Mouse (Mus musculus): Measurements from ENCODE around the gene Mrpl17. TPM values are rescaled to one million over a fixed set of nuclear protein-coding genes. Genes with fewer than 3 reads are reported as not detected.

Mrpl17 gene
- polyA plus RNA-seq, 1 experiment from 2014 or later = 340 TPM

- WGBS = 48% methylated on average over 2 of the region's 2 CpGs
- H3K27ac ChIP-seq = no peak overlapping the region
- ATAC-seq (ENCODE audit: borderline replicate concordance, extremely low read depth, low FRiP score, low TSS enrichment) = no peak
- H3K36me3 ChIP-seq = peaks cover 21% of the 10 kb centered on the region
- no peak overlapping the region for H3K9ac ChIP-seq
- H3K9me3 ChIP-seq = no peaks in the 10 kb centered on the region
- H3K4me3 ChIP-seq = no peak overlapping the region
- no peak overlapping the region for H3K4me2 ChIP-seq
- H3K27me3 ChIP-seq = no peaks in the 10 kb centered on the region
- H3K4me1 ChIP-seq = peaks cover 16% of the 10 kb centered on the region
Measured at GRCm38 (mm10) chr7:105806716-105807115, 4.2 kb downstream of the Mrpl17 start.

DNA sequence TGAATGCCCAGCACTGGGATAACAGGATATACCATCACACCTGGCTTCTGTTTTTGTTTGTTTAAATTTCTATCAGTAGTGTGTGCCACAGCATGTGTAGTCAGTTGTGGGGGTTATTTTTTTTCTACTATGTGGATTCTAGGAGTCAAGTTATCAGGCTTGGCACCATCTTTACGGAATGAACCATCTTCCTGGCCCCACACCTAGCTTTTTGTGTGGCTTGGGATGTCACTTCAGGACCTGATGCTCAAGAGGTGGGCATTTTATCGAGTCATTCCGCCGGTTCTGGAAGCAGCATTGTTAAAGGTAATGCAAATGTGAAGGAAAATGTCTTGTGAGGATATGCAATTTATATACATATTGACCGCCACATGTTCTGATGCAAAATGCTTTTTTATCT lies 4.8 kb downstream of the Mrpl17 start:
- WGBS = 79% methylated on average over 5 of the region's 5 CpGs

DNA sequence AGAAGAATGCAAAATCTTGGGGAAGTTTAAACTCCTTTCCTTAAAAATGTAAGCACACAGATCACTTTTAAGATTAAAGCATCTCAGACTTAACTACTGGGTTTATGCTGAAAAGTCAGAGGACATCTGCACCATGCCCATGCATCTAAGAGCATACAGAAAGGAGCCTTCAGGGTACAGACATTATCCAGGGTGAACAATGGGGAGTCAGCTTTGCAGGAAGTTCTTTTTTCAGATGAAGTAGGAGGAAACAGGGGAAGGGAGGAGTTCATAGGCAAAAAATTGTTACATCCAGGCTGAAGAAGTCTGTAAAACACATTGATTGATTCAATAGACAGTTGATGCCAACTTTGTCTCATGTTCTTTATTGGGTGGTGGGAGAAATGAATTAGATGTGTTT lies 7.5 kb downstream of the Mrpl17 start:
- H3K27ac ChIP-seq = no peak overlapping the region
- H3K9me3 ChIP-seq = no peaks in the 10 kb centered on the region
- H3K27me3 ChIP-seq = no peaks in the 10 kb centered on the region
- H3K9ac ChIP-seq = no peak overlapping the region
- no peak overlapping the region for H3K4me3 ChIP-seq
- peaks cover 8% of the 10 kb centered on the region for H3K36me3 ChIP-seq
- ATAC-seq (ENCODE audit: borderline replicate concordance, extremely low read depth, low FRiP score, low TSS enrichment) = no peak
- no peaks in the 10 kb centered on the region for H3K4me1 ChIP-seq
- H3K4me2 ChIP-seq = no peak overlapping the region

More for the DNA sequence above, 4.8 kb downstream of the Mrpl17 start:
- Histone ChIP-seq H3K9ac (no peak overlapping the region), H3K4me1 (peaks cover 16% of the 10 kb centered on the region), H3K27me3 (no peaks in the 10 kb centered on the region), H3K4me2 (no peak overlapping the region), H3K4me3 (no peak overlapping the region), H3K27ac (no peak overlapping the region), H3K36me3 (peaks cover 21% of the 10 kb centered on the region), H3K9me3 (no peaks in the 10 kb centered on the region)
- ATAC-seq (ENCODE audit: borderline replicate concordance, extremely low read depth, low FRiP score, low TSS enrichment) = no peak

DNA sequence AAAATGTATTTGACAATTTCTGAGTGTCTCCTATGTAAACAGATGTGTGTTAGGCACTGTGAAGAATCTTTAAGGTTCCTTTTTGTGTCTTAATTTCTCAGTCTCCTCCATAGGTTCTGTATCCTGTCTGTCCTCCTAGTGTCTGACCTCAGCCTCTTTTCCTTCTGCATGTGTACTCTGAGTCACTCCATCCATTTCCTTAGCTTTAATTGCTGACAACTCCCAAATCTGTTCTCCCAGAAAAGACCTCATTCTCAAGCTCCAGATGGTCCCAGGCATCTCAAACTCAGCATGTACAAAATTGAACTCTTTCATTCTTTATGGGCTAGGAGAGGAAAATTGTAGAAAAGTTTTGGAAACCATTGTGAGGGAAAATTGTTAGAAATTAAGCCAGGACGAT lies 8.1 kb downstream of the Mrpl17 start:
- H3K36me3 ChIP-seq = 0 out of 2 replicates have a peak, but pooled peaks cover 5% of the 10 kb centered on the region
- H3K4me1 ChIP-seq = no peaks in the 10 kb centered on the region
- 25% methylated on average over 1 of the region's 1 CpGs for WGBS
- no peaks in the 10 kb centered on the region for H3K27me3 ChIP-seq
- no peak overlapping the region for H3K4me3 ChIP-seq
- H3K9ac ChIP-seq = no peak overlapping the region
- H3K27ac ChIP-seq = no peak overlapping the region
- no peak for ATAC-seq (ENCODE audit: borderline replicate concordance, extremely low read depth, low FRiP score, low TSS enrichment)
- no peak overlapping the region for H3K4me2 ChIP-seq
- H3K9me3 ChIP-seq = no peaks in the 10 kb centered on the region

DNA sequence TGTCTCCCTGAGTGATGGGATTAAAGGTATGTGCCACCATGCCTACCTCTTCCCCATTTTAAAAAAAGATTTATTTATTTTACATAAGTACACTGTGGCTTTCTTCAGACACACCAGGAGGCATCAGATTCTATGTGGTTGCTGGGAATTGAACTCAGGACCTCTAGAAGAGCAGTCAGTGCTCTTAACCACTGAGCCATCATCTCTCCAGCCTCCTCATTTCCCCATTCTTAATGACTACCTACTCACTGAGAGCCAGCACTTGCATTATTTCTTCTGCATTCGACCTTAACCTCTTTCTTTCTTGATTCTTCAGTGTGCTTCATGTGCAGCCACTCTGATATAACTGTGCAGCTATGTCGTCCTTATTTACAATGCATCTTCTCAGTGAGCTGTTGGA lies 8.6 kb downstream of the Mrpl17 start:
- Histone ChIP-seq H3K4me2 (no peak overlapping the region), H3K36me3 (0 out of 2 replicates have a peak, but pooled peaks cover under 1% of the 10 kb centered on the region), H3K9me3 (no peaks in the 10 kb centered on the region), H3K27ac (no peak overlapping the region), H3K27me3 (no peaks in the 10 kb centered on the region), H3K4me3 (no peak overlapping the region), H3K9ac (no peak overlapping the region), H3K4me1 (no peaks in the 10 kb centered on the region)
- 29% methylated on average over 2 of the region's 2 CpGs for WGBS
- no peak for ATAC-seq (ENCODE audit: borderline replicate concordance, extremely low read depth, low FRiP score, low TSS enrichment)

DNA sequence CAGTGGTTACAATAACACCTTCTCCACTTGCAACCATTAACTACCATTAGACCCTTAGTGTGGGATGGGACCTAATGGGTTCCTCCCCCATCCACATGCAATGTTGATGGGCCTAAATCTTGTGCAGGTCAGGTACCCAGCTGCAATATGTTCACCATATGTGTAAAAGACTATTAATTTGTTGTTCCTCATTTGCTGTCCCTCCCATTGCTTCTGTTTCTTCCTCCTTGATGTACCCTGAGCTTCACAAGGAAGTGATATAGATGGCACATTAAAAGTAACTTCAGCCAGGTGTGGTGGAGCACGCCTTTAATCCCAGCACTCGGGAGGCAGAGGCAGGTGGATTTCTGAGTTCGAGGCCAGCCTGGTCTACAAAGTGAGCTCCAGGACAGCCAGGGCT lies 13.9 kb downstream of the Mrpl17 start:
- ATAC-seq (ENCODE audit: borderline replicate concordance, extremely low read depth, low FRiP score, low TSS enrichment) = no peak
- 86% methylated on average over 3 of the region's 3 CpGs for WGBS
- Histone ChIP-seq H3K27ac (no peak overlapping the region), H3K36me3 (no peaks in the 10 kb centered on the region), H3K27me3 (no peaks in the 10 kb centered on the region), H3K4me3 (no peak overlapping the region), H3K9me3 (no peaks in the 10 kb centered on the region), H3K4me1 (no peaks in the 10 kb centered on the region), H3K4me2 (no peak overlapping the region), H3K9ac (no peak overlapping the region)

GRCm38 (mm10) chr7:105795759-105796366 lies 15.0 kb downstream of the Mrpl17 start:
- H3K9me3 ChIP-seq = no peaks in the 10 kb centered on the region
- H3K4me1 ChIP-seq = no peaks in the 10 kb centered on the region
- ATAC-seq (ENCODE audit: borderline replicate concordance, extremely low read depth, low FRiP score, low TSS enrichment) = no peak
- H3K9ac ChIP-seq = no peak overlapping the region
- H3K4me2 ChIP-seq = no peak overlapping the region
- H3K36me3 ChIP-seq = no peaks in the 10 kb centered on the region
- WGBS = 21% methylated on average over 7 of the region's 7 CpGs
- H3K27ac ChIP-seq = no peak overlapping the region
- no peaks in the 10 kb centered on the region for H3K27me3 ChIP-seq
- no peak overlapping the region for H3K4me3 ChIP-seq

DNA sequence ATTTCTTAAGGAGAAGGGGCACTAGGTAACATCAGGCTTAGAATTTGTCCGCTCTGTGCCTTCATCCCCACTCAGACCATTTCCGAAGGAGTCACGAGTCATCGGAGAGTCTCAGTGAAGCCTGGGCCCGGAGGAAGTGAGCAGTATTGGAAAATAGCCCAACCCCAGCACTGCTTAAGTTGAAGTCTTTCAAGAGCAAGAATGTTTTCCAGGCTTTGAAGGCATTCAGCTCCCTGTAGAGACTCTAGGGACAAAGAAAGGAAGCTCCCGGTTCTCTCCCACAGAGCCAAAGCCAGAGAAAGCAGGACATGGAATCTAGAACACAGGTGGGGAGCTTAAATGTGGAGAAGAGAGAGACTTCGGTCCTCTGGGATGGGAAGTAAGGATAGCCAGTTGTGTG lies 17.2 kb downstream of the Mrpl17 start:
- Histone ChIP-seq H3K36me3 (no peaks in the 10 kb centered on the region), H3K9ac (no peak overlapping the region), H3K4me1 (no peaks in the 10 kb centered on the region), H3K9me3 (no peaks in the 10 kb centered on the region), H3K27me3 (no peaks in the 10 kb centered on the region), H3K4me3 (no peak overlapping the region), H3K27ac (no peak overlapping the region), H3K4me2 (no peak overlapping the region)
- 78% methylated on average over 7 of the region's 7 CpGs for WGBS
- no peak for ATAC-seq (ENCODE audit: borderline replicate concordance, extremely low read depth, low FRiP score, low TSS enrichment)

- Histone ChIP-seq H3K27me3 (no peaks in the 10 kb centered on the region), H3K9me3 (no peaks in the 10 kb centered on the region), H3K4me2 (no peak overlapping the region), H3K9ac (no peak overlapping the region), H3K4me3 (no peak overlapping the region), H3K4me1 (peaks cover 11% of the 10 kb centered on the region), H3K27ac (no peak overlapping the region), H3K36me3 (no peaks in the 10 kb centered on the region)
- ATAC-seq (ENCODE audit: borderline replicate concordance, extremely low read depth, low FRiP score, low TSS enrichment) = no peak
- WGBS = 77% methylated on average over 1 of the region's 1 CpGs
Measured at GRCm38 (mm10) chr7:105791147-105791546, 19.8 kb downstream of the Mrpl17 start.

DNA sequence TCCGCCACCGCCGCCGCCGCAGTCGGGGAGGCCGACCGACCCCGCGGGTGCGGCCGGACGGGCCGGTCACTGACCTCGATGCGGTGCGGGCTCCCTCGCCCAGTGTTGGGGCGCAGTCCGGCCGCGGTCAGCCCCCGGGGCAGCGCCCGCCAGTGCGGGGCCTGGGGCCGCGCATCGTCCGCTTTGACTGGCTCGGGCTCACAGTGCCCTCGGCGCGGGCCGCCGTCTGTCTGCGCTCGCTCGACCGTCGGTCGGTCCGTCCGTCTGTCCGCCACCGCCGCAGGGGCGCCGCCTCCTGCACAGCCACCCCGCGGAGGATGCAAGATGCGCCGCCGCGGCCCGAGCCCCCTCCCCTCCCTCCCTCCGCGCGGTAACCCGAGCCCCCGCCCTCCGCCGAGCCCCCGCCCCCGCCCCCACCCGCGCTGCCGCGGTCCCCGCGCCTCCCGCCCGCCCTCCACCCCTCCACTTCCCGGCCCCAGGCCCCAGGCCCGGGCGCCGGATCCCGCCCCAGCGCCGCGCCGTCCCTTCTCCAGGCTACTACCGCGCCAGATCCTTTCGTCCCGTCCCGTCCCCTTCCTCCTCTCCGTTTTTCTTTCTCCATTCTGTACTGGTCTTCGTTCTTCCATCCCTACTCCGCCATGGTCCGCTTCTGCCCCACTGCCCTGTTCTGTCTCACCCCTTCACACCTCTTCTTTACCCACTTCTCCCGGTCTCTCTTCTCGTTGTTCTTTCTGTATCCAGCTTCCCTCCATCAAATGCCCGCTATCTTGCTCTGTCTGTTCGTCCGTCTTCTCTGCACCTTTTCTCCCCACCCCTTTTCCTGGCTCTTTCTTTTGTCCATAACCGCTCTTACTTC lies 23.4 kb downstream of the Mrpl17 start, which contains the start of gene Dchs1:
Gene Dchs1 (minus strand): TSS at position 370 of the 856 bp plus-strand sequence.
- H3K9ac ChIP-seq = peak within 1 kb of the TSS; percentile 86
- under 1% methylated on average over 61 of the region's 97 CpGs for WGBS

DNA sequence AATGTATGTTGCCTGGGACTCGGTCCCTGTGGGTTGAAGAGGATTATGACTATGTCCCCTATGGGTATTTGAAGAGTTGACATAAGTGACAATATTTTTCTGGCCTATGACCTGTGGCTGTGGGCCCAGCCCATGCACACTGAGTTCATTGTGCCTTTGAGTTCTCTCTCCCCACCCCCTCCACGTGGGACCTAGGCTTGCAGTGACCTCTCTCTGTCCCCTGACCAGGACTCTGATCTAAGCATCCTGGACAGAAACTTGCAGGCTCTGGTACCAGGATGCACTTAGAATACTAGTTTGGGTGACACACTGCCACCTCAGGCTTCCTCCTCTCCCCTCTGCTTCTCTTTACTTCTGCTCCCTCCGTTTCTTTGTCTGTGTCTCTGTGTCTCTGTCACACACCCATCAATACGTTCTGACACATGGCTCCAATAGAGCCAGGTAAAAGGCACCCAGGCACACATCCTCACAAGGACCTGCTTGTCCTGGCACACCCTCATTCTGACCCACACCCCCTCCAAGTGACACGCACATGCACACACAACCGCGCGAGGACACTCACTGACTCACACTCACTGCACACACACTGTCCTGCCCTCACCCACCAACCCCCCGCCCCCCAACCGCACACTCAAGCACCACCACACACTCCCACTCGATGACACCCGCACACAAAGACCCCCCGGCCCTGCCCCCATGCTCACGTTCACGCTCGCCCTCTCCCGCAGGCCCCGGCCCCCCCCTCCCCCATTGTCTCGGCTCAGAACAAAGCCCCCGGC lies 24.2 kb downstream of the Mrpl17 start:
- Histone ChIP-seq H3K27ac (peak overlapping the region; percentile 89), H3K36me3 (peaks cover 2% of the 10 kb centered on the region; the same call in 1 of the 2 replicates), H3K4me3 (peak overlapping the region; percentile 94), H3K9me3 (no peaks in the 10 kb centered on the region), H3K27me3 (no peaks in the 10 kb centered on the region), H3K4me2 (peak overlapping the region; percentile 69), H3K4me1 (peaks cover 42% of the 10 kb centered on the region), H3K9ac (peak overlapping the region; percentile 86)
- WGBS = 3% methylated on average over 20 of the region's 20 CpGs
- ATAC-seq (ENCODE audit: borderline replicate concordance, extremely low read depth, low FRiP score, low TSS enrichment) = peak; percentile 71

More for the DNA sequence above, 23.4 kb downstream of the Mrpl17 start, which contains the start of gene Dchs1:
- Histone ChIP-seq H3K36me3 (no peaks in the 10 kb centered on the region), H3K4me1 (peaks cover 40% of the 10 kb centered on the region), H3K27me3 (no peaks in the 10 kb centered on the region), H3K4me2 (peak within 1 kb of the TSS; percentile 69), H3K9me3 (no peaks in the 10 kb centered on the region), H3K27ac (peak within 1 kb of the TSS; percentile 89), H3K4me3 (peak within 1 kb of the TSS; percentile 94)
- ATAC-seq (ENCODE audit: borderline replicate concordance, extremely low read depth, low FRiP score, low TSS enrichment) = peak; percentile 81
